Mouse (Mus musculus): Measurements from ENCODE around the gene Wdr60. TPM values are rescaled to one million over a fixed set of nuclear protein-coding genes. Genes with fewer than 3 reads are reported as not detected.

Wdr60 gene
- polyA plus RNA-seq, 1 experiment, result 1.5 TPM

DNA sequence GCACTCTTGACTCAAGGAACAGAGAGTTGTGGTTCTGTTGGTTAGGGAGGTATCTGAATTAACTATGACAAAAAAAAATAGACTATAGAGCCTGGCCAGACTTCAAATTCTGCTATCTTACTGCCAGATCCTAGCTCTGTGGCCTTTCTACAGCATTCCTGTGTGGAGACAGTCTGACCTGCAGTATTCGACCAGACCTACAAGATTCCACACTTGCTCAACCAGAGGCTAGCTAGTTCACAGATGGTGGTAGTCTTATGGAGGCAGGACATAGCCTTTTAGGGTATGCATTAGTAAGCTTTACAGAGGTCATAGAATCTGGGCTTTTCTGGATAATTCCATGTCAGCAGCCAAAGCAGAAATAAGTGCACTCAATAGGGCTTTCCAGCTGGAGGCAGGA, 7.7 kb upstream of the Wdr60 start:
- DNase-seq (ENCODE audit: low read depth in 1 of 2, low spot score in 2 of 2), result no peak
- H3K27me3 ChIP-seq (ENCODE audit: control insufficient read depth, insufficient read depth, low read length), result no peaks in the 10 kb centered on the region
- TF ChIP-seq CTCF (IDR thresholded peaks at IDR 0.05; ENCODE audit: extremely low read depth, insufficient read depth, insufficient read length, insufficient replicate concordance), result no peak
- TF ChIP-seq POLR2A (IDR thresholded peaks at IDR 0.05; ENCODE audit: low read depth, low read length), result no peak
- WGBS, result 73% methylated on average over 1 of the region's 1 CpGs
- H3K27ac ChIP-seq (ENCODE audit: insufficient read depth, low read length), result no peak overlapping the region
- H3K4me3 ChIP-seq (ENCODE audit: extremely low read depth, insufficient read depth, insufficient read length), result no peak overlapping the region
- no peaks in the 10 kb centered on the region for H3K36me3 ChIP-seq (ENCODE audit: control insufficient read depth, insufficient read depth, low read length)
- no peaks in the 10 kb centered on the region for H3K4me1 ChIP-seq (ENCODE audit: control insufficient read depth, insufficient read depth, insufficient read length)

DNA sequence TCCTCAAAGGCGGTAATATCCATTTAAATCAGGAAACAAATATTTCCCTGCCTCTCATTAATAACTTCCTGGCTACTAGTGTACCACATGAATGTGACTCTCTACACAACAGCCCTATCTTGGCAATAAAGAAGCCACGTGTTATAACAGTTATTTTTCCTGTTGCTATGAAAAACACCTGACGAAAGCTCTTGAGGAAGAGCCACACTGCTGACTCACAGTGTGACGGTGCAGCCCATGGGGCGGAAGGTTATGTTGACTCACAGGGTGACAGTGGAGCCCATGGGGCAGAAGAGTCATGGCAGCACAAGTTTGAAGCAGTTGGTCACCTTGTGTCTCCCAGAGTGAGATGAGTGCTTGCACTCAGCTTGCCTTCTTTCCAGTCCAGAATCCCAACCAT, 6.6 kb upstream of the Wdr60 start:
- no peak overlapping the region for H3K27ac ChIP-seq (ENCODE audit: insufficient read depth, low read length)
- H3K27me3 ChIP-seq (ENCODE audit: control insufficient read depth, insufficient read depth, low read length), result no peaks in the 10 kb centered on the region
- DNase-seq (ENCODE audit: low read depth in 1 of 2, low spot score in 2 of 2), result no peak
- H3K4me1 ChIP-seq (ENCODE audit: control insufficient read depth, insufficient read depth, insufficient read length), result no peaks in the 10 kb centered on the region
- no peaks in the 10 kb centered on the region for H3K36me3 ChIP-seq (ENCODE audit: control insufficient read depth, insufficient read depth, low read length)
- WGBS, result 47% methylated on average over 5 of the region's 5 CpGs
- TF ChIP-seq POLR2A (IDR thresholded peaks at IDR 0.05; ENCODE audit: low read depth, low read length), result no peak
- no peak for TF ChIP-seq CTCF (IDR thresholded peaks at IDR 0.05; ENCODE audit: extremely low read depth, insufficient read depth, insufficient read length, insufficient replicate concordance)
- no peak overlapping the region for H3K4me3 ChIP-seq (ENCODE audit: extremely low read depth, insufficient read depth, insufficient read length)

DNA sequence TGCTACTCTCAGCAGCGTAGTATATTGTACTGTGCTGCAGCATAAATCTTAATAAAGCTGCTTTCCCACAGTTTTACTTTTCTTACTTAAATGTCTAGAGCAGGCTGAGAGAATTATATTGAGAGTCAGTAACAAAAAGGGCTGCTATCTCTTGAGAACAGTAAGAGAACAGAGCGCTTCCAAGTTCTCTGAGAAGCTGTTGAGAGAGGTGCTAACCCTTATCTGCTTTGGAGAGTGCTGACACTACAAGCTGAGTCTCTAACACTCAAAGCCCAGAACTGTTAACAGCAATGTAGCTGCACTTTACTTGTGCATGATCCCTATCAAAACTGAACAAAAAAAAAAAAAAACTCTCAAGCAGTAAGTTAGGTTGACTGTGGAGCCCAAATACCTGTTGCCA, 2.5 kb upstream of the Wdr60 start:
- H3K27ac ChIP-seq (ENCODE audit: insufficient read depth, low read length), result no peak overlapping the region
- H3K36me3 ChIP-seq (ENCODE audit: control insufficient read depth, insufficient read depth, low read length), result no peaks in the 10 kb centered on the region
- WGBS, result 78% methylated on average over 2 of the region's 2 CpGs
- no peak for DNase-seq (ENCODE audit: low read depth in 1 of 2, low spot score in 2 of 2)
- no peak overlapping the region for H3K4me3 ChIP-seq (ENCODE audit: extremely low read depth, insufficient read depth, insufficient read length)
- TF ChIP-seq POLR2A (IDR thresholded peaks at IDR 0.05; ENCODE audit: low read depth, low read length), result no peak
- TF ChIP-seq CTCF (IDR thresholded peaks at IDR 0.05; ENCODE audit: extremely low read depth, insufficient read depth, insufficient read length, insufficient replicate concordance), result no peak
- no peaks in the 10 kb centered on the region for H3K27me3 ChIP-seq (ENCODE audit: control insufficient read depth, insufficient read depth, low read length)
- no peaks in the 10 kb centered on the region for H3K4me1 ChIP-seq (ENCODE audit: control insufficient read depth, insufficient read depth, insufficient read length)

DNA sequence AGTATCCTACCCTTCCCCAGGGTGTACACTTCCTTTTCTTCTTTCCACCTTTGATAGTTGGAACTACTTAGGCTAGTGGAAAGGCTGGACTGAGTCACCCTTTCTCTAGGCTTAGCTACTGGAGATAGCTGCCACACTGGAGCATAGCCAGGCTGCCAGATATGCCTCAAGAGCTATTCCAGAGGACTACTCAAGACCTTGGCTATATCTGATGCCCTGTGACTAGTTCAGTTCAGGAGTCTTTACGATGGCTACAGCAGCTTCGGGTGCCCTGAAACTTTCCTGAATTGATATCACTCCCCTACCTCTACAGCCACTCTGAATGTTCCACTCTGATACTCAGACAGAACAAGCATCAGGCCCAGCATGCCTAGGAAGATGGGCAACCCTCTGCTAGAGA, 1.9 kb upstream of the Wdr60 start:
- Histone ChIP-seq H3K36me3 (ENCODE audit: control insufficient read depth, insufficient read depth, low read length) (no peaks in the 10 kb centered on the region), H3K27me3 (ENCODE audit: control insufficient read depth, insufficient read depth, low read length) (no peaks in the 10 kb centered on the region), H3K4me1 (ENCODE audit: control insufficient read depth, insufficient read depth, insufficient read length) (no peaks in the 10 kb centered on the region), H3K4me3 (ENCODE audit: extremely low read depth, insufficient read depth, insufficient read length) (no peak overlapping the region), H3K27ac (ENCODE audit: insufficient read depth, low read length) (no peak overlapping the region)
- no peak for TF ChIP-seq POLR2A (IDR thresholded peaks at IDR 0.05; ENCODE audit: low read depth, low read length)
- TF ChIP-seq CTCF (IDR thresholded peaks at IDR 0.05; ENCODE audit: extremely low read depth, insufficient read depth, insufficient read length, insufficient replicate concordance), result no peak
- 86% methylated on average over 2 of the region's 2 CpGs for WGBS
- no peak for DNase-seq (ENCODE audit: low read depth in 1 of 2, low spot score in 2 of 2)

DNA sequence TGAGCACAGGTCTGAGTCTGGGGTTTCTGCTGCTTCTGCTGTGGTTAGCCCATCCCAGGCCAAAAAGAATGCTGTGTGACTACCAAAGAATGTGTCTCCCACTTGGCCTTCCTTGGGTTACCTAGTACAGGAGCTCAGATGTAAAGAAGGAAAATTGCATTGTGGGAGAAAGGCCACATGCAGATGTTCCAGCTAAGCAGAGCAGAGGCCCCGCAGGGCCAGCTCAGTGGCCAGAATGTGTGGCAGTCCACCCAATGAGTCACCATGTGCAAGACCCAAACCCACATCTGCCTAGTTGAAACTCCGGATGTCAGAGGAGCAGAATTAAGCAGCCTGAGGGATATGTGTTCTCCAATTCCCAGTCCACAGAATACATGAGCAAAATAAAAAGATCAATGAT, 4.5 kb downstream of the Wdr60 start:
- Histone ChIP-seq H3K27me3 (ENCODE audit: control insufficient read depth, insufficient read depth, low read length) (no peaks in the 10 kb centered on the region), H3K4me3 (ENCODE audit: extremely low read depth, insufficient read depth, insufficient read length) (no peak overlapping the region), H3K36me3 (ENCODE audit: control insufficient read depth, insufficient read depth, low read length) (no peaks in the 10 kb centered on the region), H3K27ac (ENCODE audit: insufficient read depth, low read length) (no peak overlapping the region), H3K4me1 (ENCODE audit: control insufficient read depth, insufficient read depth, insufficient read length) (no peaks in the 10 kb centered on the region)
- TF ChIP-seq CTCF (IDR thresholded peaks at IDR 0.05; ENCODE audit: extremely low read depth, insufficient read depth, insufficient read length, insufficient replicate concordance) (no peak), POLR2A (IDR thresholded peaks at IDR 0.05; ENCODE audit: low read depth, low read length) (no peak)
- WGBS, result 97% methylated on average over 2 of the region's 2 CpGs
- no peak for DNase-seq (ENCODE audit: low read depth in 1 of 2, low spot score in 2 of 2)

DNA sequence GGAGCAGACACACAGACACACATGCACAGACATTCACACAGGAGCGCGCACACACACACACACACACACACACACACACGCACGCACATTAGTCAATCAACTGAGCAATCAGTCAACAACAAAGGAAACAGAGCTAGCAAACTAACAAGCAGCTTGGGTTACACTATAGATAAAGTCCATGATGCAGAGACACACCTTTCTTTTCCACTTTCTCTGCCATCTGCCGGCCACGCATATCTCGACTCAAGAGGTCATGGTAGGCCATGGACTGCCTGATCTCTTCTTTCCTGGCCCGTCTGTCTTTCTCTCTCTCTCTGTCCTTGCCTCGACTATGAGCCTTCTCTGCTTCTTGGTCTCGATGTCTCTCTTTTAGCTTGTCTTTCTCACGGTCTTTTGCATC, 7.2 kb downstream of the Wdr60 start:
- Histone ChIP-seq H3K4me1 (ENCODE audit: control insufficient read depth, insufficient read depth, insufficient read length) (no peaks in the 10 kb centered on the region), H3K27ac (ENCODE audit: insufficient read depth, low read length) (no peak overlapping the region), H3K27me3 (ENCODE audit: control insufficient read depth, insufficient read depth, low read length) (no peaks in the 10 kb centered on the region), H3K4me3 (ENCODE audit: extremely low read depth, insufficient read depth, insufficient read length) (no peak overlapping the region), H3K36me3 (ENCODE audit: control insufficient read depth, insufficient read depth, low read length) (no peaks in the 10 kb centered on the region)
- no peak for TF ChIP-seq CTCF (IDR thresholded peaks at IDR 0.05; ENCODE audit: extremely low read depth, insufficient read depth, insufficient read length, insufficient replicate concordance)
- TF ChIP-seq POLR2A (IDR thresholded peaks at IDR 0.05; ENCODE audit: low read depth, low read length), result no peak
- DNase-seq (ENCODE audit: low read depth in 1 of 2, low spot score in 2 of 2), result no peak
- 93% methylated on average over 11 of the region's 11 CpGs for WGBS

DNA sequence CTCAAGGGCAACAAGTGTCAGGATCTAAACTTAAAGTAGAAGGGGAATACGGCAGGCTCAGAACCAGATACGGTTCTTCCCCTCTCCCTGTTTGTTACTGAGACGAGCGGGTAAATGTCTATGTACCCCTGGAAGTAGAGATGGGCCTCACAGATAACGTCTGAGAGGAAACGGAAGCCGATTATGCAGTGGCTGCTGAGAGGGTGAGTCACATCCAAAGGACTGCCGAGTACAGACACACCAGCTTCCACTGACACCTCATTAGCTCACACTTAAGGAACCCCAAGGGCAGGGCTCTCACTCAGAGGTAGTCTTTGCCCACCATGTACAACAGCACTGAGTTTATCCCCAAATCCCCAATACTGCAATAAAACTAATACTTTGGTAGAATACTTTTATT, 8.2 kb downstream of the Wdr60 start:
- Histone ChIP-seq H3K36me3 (ENCODE audit: control insufficient read depth, insufficient read depth, low read length) (no peaks in the 10 kb centered on the region), H3K4me1 (ENCODE audit: control insufficient read depth, insufficient read depth, insufficient read length) (no peaks in the 10 kb centered on the region), H3K4me3 (ENCODE audit: extremely low read depth, insufficient read depth, insufficient read length) (no peak overlapping the region), H3K27ac (ENCODE audit: insufficient read depth, low read length) (no peak overlapping the region), H3K27me3 (ENCODE audit: control insufficient read depth, insufficient read depth, low read length) (no peaks in the 10 kb centered on the region)
- 24% methylated on average over 8 of the region's 8 CpGs for WGBS
- TF ChIP-seq CTCF (IDR thresholded peaks at IDR 0.05; ENCODE audit: extremely low read depth, insufficient read depth, insufficient read length, insufficient replicate concordance) (no peak), POLR2A (IDR thresholded peaks at IDR 0.05; ENCODE audit: low read depth, low read length) (no peak)
- no peak for DNase-seq (ENCODE audit: low read depth in 1 of 2, low spot score in 2 of 2)
